Mouse (Mus musculus): Measurements from ENCODE around the gene Pold1. TPM values are rescaled to one million over a fixed set of nuclear protein-coding genes. Genes with fewer than 3 reads are reported as not detected.

The Pold1 gene
- polyA plus RNA-seq, 1 experiment = 399 TPM

DNA sequence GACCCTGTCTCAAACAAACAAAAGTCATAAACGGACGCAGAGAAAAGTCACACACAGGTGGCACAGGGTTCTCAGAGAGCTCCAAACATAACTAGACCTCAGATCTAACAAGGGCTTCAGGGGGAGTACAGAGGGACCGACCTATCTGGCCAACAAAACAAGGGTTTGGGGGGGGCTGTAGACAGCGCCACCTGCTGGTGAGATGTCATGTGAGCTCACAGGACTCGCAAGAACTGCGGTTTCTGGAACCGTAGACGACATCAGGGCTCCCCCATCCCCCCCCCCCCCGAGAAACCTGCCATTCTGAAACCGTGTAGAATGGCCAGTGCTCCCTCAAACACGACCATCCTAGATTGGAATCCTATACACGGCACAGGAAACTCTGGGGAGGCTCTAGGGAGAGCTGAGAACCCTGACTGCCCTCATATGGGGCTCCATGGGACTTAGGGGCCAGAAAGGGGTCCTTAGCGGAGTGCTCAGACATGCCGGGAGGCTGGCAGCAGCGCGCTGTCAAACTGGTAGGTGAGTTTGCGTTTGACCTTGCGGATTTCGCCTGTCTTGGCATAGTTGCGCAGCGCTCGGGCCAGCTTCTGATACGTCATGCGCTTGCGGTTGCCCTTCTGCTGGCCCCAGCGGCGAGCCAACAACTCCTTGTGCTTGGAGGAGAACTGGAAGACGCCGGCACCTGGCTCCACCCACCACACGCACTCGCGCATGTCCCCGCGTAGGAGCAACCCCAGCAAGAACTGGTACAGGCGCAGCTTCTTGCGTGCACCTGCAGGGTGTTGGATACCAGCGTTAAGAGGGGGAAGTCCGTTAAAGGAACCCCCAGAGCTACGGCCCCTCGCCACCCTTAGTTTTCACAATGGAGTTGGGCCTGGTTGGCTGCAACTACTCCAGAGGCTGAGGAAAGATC lies 20.9 kb downstream of the Pold1 start:
- TF ChIP-seq GATA1 (IDR thresholded peaks at IDR 0.05; ENCODE audit: low read length) = no peak

DNA sequence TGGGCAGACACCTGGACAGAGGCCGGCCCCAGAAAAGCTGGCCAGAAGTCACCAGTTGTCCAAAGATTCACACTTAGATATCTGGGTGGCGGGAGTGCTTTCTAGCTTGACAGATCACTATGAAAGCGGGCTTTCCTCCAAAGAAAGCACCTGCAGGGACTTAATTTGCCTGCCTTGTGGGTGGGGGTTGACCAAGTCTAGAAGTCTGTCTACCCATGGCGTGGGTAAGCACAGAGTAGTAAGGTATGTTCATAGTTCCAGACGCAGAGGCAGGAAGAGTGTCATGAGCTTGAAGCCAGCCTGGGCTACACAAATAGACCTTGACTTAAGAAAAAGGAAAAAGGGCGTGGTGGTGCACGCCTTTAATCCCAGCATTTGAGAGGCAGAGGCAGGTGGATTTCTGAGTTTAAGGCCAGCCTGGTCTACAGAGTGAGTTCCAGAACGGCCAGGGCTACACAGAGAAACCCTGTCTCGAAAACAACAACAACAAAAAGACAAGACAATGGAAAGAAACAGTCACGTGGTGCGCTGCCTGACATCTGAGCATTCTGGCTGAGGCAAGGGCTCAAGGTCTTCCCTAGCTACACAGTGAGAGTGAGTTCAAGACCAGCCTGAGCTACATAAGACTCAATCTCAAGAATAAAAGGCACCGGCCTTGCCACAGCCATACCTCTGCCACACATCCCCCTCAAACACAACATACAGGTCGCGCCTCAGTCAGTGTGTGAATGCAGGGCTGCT lies 22.1 kb downstream of the Pold1 start:
- TF ChIP-seq GATA1 (IDR thresholded peaks at IDR 0.05; ENCODE audit: low read length) = no peak

- no peak for TF ChIP-seq GATA1 (IDR thresholded peaks at IDR 0.05; ENCODE audit: low read length)
Observed at GRCm38 (mm10) chr7:44525126-44525832, 23.4 kb downstream of the Pold1 start.

GRCm38 (mm10) chr7:44524502-44524901 lies 24.1 kb downstream of the Pold1 start, which contains the start of gene Mybpc2:
Mybpc2 (minus strand) TSS chr7:44524656.
- TF ChIP-seq GATA1 (IDR thresholded peaks at IDR 0.05; ENCODE audit: low read length) = no peak

- no peak for TF ChIP-seq GATA1 (IDR thresholded peaks at IDR 0.05; ENCODE audit: low read length)
Observed at GRCm38 (mm10) chr7:44523056-44523455, 25.6 kb downstream of the Pold1 start.

- no peak for TF ChIP-seq GATA1 (IDR thresholded peaks at IDR 0.05; ENCODE audit: low read length)
Observed at GRCm38 (mm10) chr7:44521710-44522109, 26.9 kb downstream of the Pold1 start.

DNA sequence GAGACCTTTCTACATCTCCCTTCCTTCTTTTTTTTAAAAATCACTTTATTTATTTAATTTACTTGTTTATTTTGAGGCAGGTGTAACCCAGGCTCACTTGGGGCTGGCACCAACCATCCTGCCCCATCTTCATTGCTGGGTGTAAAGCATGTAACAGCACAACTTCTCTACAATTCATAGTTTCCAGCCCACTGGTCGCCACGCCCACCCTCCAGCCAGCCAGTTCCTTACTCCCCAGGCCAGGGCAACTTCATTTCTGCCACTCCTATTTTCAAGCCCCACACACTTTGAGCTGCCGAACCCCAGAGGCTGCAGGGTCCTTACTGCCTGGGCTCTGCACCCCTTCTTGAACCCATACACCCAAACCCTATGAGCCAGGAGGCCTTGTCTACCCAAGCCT lies 27.7 kb downstream of the Pold1 start:
- no peak for TF ChIP-seq GATA1 (IDR thresholded peaks at IDR 0.05; ENCODE audit: low read length)

- TF ChIP-seq GATA1 (IDR thresholded peaks at IDR 0.05; ENCODE audit: low read length) = no peak
Observed at GRCm38 (mm10) chr7:44519240-44519913, 29.3 kb downstream of the Pold1 start.

- no peak for TF ChIP-seq GATA1 (IDR thresholded peaks at IDR 0.05; ENCODE audit: low read length)
Observed at GRCm38 (mm10) chr7:44507491-44507890, 41.2 kb downstream of the Pold1 start.

- no peak for TF ChIP-seq GATA1 (IDR thresholded peaks at IDR 0.05; ENCODE audit: low read length)
Observed at GRCm38 (mm10) chr7:44501563-44502115, 47.0 kb downstream of the Pold1 start.

DNA sequence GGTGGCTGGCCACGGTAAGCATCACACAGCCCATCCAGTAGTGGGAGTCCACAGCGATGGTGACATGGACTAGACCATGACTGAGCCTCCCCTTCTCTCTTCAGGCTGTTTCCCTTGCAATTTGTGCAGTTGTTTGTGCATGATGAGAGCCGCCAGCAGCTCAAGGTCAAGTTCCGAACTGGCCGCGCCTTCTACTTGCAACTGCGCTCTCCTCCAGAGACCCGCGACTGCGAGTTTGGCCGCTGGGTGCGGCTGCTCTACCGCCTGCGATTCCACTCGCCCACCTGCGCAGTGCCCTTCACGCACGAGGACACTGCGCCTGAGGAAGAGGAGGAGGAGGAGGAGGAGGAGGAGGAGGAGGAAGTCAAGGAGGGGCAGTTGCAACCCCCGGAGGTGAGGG lies 48.6 kb downstream of the Pold1 start:
- no peak for TF ChIP-seq GATA1 (IDR thresholded peaks at IDR 0.05; ENCODE audit: low read length)

DNA sequence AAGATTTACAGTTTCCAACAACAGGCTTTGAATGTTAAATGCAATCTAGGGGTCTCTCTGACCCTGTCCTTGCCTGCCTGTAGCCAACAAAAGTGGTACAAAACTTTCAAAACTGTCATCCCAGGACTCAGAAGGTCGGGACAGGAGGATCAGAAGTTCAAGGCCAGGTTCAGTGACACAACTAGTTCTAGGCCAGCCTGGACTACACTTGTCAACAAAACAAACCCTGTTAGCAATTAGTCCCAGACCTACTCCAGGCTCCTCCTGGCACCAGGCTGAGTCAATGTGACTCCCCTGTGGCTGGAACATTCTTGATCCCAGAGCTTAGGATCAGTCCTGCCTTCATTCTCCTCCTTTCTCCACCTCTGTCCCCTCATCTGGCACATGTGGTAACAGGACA lies 49.7 kb downstream of the Pold1 start:
- no peak for TF ChIP-seq GATA1 (IDR thresholded peaks at IDR 0.05; ENCODE audit: low read length)

- TF ChIP-seq GATA1 (IDR thresholded peaks at IDR 0.05; ENCODE audit: low read length) = no peak
Observed at GRCm38 (mm10) chr7:44497361-44498055, 51.1 kb downstream of the Pold1 start.

GRCm38 (mm10) chr7:44496771-44497109 lies 51.9 kb downstream of the Pold1 start:
- no peak for TF ChIP-seq GATA1 (IDR thresholded peaks at IDR 0.05; ENCODE audit: low read length)
